Mouse (Mus musculus): Measurements from ENCODE around the gene Glis1. TPM values are rescaled to one million over a fixed set of nuclear protein-coding genes. Genes with fewer than 3 reads are reported as not detected.

The Glis1 gene
- total RNA-seq, 1 experiment, result 0.98 TPM

GRCm38 (mm10) chr4:107435238-107435946 lies 1.0 kb downstream of the Glis1 start:
- TF ChIP-seq HCFC1 (IDR thresholded peaks at IDR 0.05; ENCODE audit: borderline replicate concordance, insufficient read depth, low read length) (no peak), ZNF384 (IDR thresholded peaks at IDR 0.05; ENCODE audit: low read depth, low read length) (no peak; the same call in 1 of the 2 replicates)
- in situ Hi-C loops (cut with MboI; ENCODE audit: low sequenced_read_pairs in 2 of 2, unreplicated experiment in 2 of 2), result no loop called here
- Histone ChIP-seq H3K27ac (ENCODE audit: insufficient read depth, low read depth, low read length, poor library complexity, severe bottlenecking) (no peak overlapping the region), H3K4me3 (ENCODE audit: insufficient read depth in 1 of 2, low read depth in 1 of 2, low read length in 2 of 2, poor library complexity in 1 of 2, severe bottlenecking in 1 of 2) (peak overlapping the region; percentile 72 to 75), H3K9ac (ENCODE audit: insufficient read depth, low read depth, low read length, poor library complexity, severe bottlenecking) (peak overlapping the region; percentile 68; the same call in 1 of the 2 replicates), H3K36me3 (ENCODE audit: control insufficient read depth, insufficient read depth, low read length, poor library complexity, severe bottlenecking) (no peaks in the 10 kb centered on the region), H3K9me3 (ENCODE audit: control insufficient read depth, insufficient read depth, low read depth, low read length) (no peaks in the 10 kb centered on the region), H3K4me1 (ENCODE audit: control insufficient read depth in 2 of 2, insufficient read depth in 2 of 2, low read length in 2 of 2, poor library complexity in 1 of 2) (peaks cover 0 to 3% of the 10 kb centered on the region in 2 experiments; a peak in 1 of 4 replicates)
- DNase-seq (ENCODE audit: low read depth, low spot score), result no peak

GRCm38 (mm10) chr4:107436476-107436875 lies 2.1 kb downstream of the Glis1 start:
- in situ Hi-C loops (cut with MboI; ENCODE audit: low sequenced_read_pairs in 2 of 2, unreplicated experiment in 2 of 2), result no loop called here
- no peak overlapping the region for H3K9ac ChIP-seq (ENCODE audit: insufficient read depth, low read depth, low read length, poor library complexity, severe bottlenecking)
- no peak overlapping the region for H3K27ac ChIP-seq (ENCODE audit: insufficient read depth, low read depth, low read length, poor library complexity, severe bottlenecking)
- H3K4me3 ChIP-seq (ENCODE audit: insufficient read depth in 1 of 2, low read depth in 1 of 2, low read length in 2 of 2, poor library complexity in 1 of 2, severe bottlenecking in 1 of 2), result no peak overlapping the region
- TF ChIP-seq MAFK (IDR thresholded peaks at IDR 0.05; ENCODE audit: insufficient read depth, low read depth, low read length) (no peak), ZNF384 (IDR thresholded peaks at IDR 0.05; ENCODE audit: low read depth, low read length) (no peak), ZC3H11A (IDR thresholded peaks at IDR 0.05; ENCODE audit: borderline replicate concordance, low read depth, low read length) (no peak), HCFC1 (IDR thresholded peaks at IDR 0.05; ENCODE audit: borderline replicate concordance, insufficient read depth, low read length) (no peak), CHD2 (IDR thresholded peaks at IDR 0.05; ENCODE audit: low read depth, low read length) (no peak)
- no peaks in the 10 kb centered on the region for H3K36me3 ChIP-seq (ENCODE audit: control insufficient read depth, insufficient read depth, low read length, poor library complexity, severe bottlenecking)
- H3K4me1 ChIP-seq (ENCODE audit: control insufficient read depth in 2 of 2, insufficient read depth in 2 of 2, low read length in 2 of 2, poor library complexity in 1 of 2), result peaks cover 0 to 3% of the 10 kb centered on the region in 2 experiments; a peak in 1 of 4 replicates
- DNase-seq (ENCODE audit: low read depth, low spot score), result no peak
- no peaks in the 10 kb centered on the region for H3K9me3 ChIP-seq (ENCODE audit: control insufficient read depth, insufficient read depth, low read depth, low read length)

- Histone ChIP-seq H3K36me3 (ENCODE audit: control insufficient read depth, insufficient read depth, low read length, poor library complexity, severe bottlenecking) (no peaks in the 10 kb centered on the region), H3K4me3 (ENCODE audit: insufficient read depth in 1 of 2, low read depth in 1 of 2, low read length in 2 of 2, poor library complexity in 1 of 2, severe bottlenecking in 1 of 2) (no peak overlapping the region), H3K4me1 (ENCODE audit: control insufficient read depth in 2 of 2, insufficient read depth in 2 of 2, low read length in 2 of 2, poor library complexity in 1 of 2) (peaks cover 0 to 3% of the 10 kb centered on the region in 2 experiments; a peak in 1 of 4 replicates), H3K9me3 (ENCODE audit: control insufficient read depth, insufficient read depth, low read depth, low read length) (no peaks in the 10 kb centered on the region), H3K9ac (ENCODE audit: insufficient read depth, low read depth, low read length, poor library complexity, severe bottlenecking) (no peak overlapping the region), H3K27ac (ENCODE audit: insufficient read depth, low read depth, low read length, poor library complexity, severe bottlenecking) (no peak overlapping the region)
- no peak for TF ChIP-seq CHD2 (IDR thresholded peaks at IDR 0.05; ENCODE audit: low read depth, low read length)
- no peak for TF ChIP-seq MAFK (IDR thresholded peaks at IDR 0.05; ENCODE audit: insufficient read depth, low read depth, low read length)
- in situ Hi-C loops (cut with MboI; ENCODE audit: low sequenced_read_pairs in 2 of 2, unreplicated experiment in 2 of 2), result no loop called here
- no peak for DNase-seq (ENCODE audit: low read depth, low spot score)
Observed at GRCm38 (mm10) chr4:107438741-107439140, 4.3 kb downstream of the Glis1 start.

- no peak for TF ChIP-seq HCFC1 (IDR thresholded peaks at IDR 0.05; ENCODE audit: borderline replicate concordance, insufficient read depth, low read length)
- TF ChIP-seq CHD2 (IDR thresholded peaks at IDR 0.05; ENCODE audit: low read depth, low read length), result no peak
- Histone ChIP-seq H3K9me3 (ENCODE audit: control insufficient read depth, insufficient read depth, low read depth, low read length) (no peaks in the 10 kb centered on the region), H3K4me3 (ENCODE audit: insufficient read depth in 1 of 2, low read depth in 1 of 2, low read length in 2 of 2, poor library complexity in 1 of 2, severe bottlenecking in 1 of 2) (no peak overlapping the region), H3K36me3 (ENCODE audit: control insufficient read depth, insufficient read depth, low read length, poor library complexity, severe bottlenecking) (no peaks in the 10 kb centered on the region), H3K4me1 (ENCODE audit: control insufficient read depth in 2 of 2, insufficient read depth in 2 of 2, low read length in 2 of 2, poor library complexity in 1 of 2) (peaks cover 0 to 3% of the 10 kb centered on the region in 2 experiments; a peak in 1 of 4 replicates), H3K27ac (ENCODE audit: insufficient read depth, low read depth, low read length, poor library complexity, severe bottlenecking) (no peak overlapping the region), H3K9ac (ENCODE audit: insufficient read depth, low read depth, low read length, poor library complexity, severe bottlenecking) (no peak overlapping the region)
- in situ Hi-C loops (cut with MboI; ENCODE audit: low sequenced_read_pairs in 2 of 2, unreplicated experiment in 2 of 2), result no loop called here
- no peak for DNase-seq (ENCODE audit: low read depth, low spot score)
Observed at GRCm38 (mm10) chr4:107440306-107440705, 5.9 kb downstream of the Glis1 start.

GRCm38 (mm10) chr4:107442288-107442687 lies 7.9 kb downstream of the Glis1 start:
- no peak for DNase-seq (ENCODE audit: low read depth, low spot score)
- no peak overlapping the region for H3K9ac ChIP-seq (ENCODE audit: insufficient read depth, low read depth, low read length, poor library complexity, severe bottlenecking)
- H3K9me3 ChIP-seq (ENCODE audit: control insufficient read depth, insufficient read depth, low read depth, low read length), result no peaks in the 10 kb centered on the region
- no peak for TF ChIP-seq ZC3H11A (IDR thresholded peaks at IDR 0.05; ENCODE audit: borderline replicate concordance, low read depth, low read length)
- no peak for TF ChIP-seq HCFC1 (IDR thresholded peaks at IDR 0.05; ENCODE audit: borderline replicate concordance, insufficient read depth, low read length)
- TF ChIP-seq ZNF384 (IDR thresholded peaks at IDR 0.05; ENCODE audit: low read depth, low read length), result no peak
- TF ChIP-seq CHD2 (IDR thresholded peaks at IDR 0.05; ENCODE audit: low read depth, low read length), result no peak
- no peak for TF ChIP-seq MAFK (IDR thresholded peaks at IDR 0.05; ENCODE audit: insufficient read depth, low read depth, low read length)
- H3K4me1 ChIP-seq (ENCODE audit: control insufficient read depth in 2 of 2, insufficient read depth in 2 of 2, low read length in 2 of 2, poor library complexity in 1 of 2), result no peaks in the 10 kb centered on the region
- in situ Hi-C loops (cut with MboI; ENCODE audit: low sequenced_read_pairs in 2 of 2, unreplicated experiment in 2 of 2), result no loop called here
- no peak overlapping the region for H3K4me3 ChIP-seq (ENCODE audit: insufficient read depth in 1 of 2, low read depth in 1 of 2, low read length in 2 of 2, poor library complexity in 1 of 2, severe bottlenecking in 1 of 2)
- no peak overlapping the region for H3K27ac ChIP-seq (ENCODE audit: insufficient read depth, low read depth, low read length, poor library complexity, severe bottlenecking)
- no peaks in the 10 kb centered on the region for H3K36me3 ChIP-seq (ENCODE audit: control insufficient read depth, insufficient read depth, low read length, poor library complexity, severe bottlenecking)

Data from ES-E14 (cell line).